8 mouse cellular contexts compared by ENCODE assay signal in genomic region chr13:107645121-107645864, GRCm38 (mm10).
DNase-seq lines count a peak whose midpoint lies in the region; ATAC-seq and TF ChIP-seq lines count a peak whose summit lies in the region.

No protein-coding gene starts in this region.

- no peaks in the 10 kb centered on the region for H3K36me3 ChIP-seq in heart, embryonic 12.5 days
- H3K36me3 ChIP-seq in heart, embryonic 16.5 days (ENCODE audit: control insufficient read depth, insufficient read depth) = no peaks in the 10 kb centered on the region
- H3K36me3 ChIP-seq in liver, embryonic 14.5 days (replicated peaks; ENCODE audit: control insufficient read depth, insufficient read depth, low read depth) = no peaks in the 10 kb centered on the region

- WGBS in heart, embryonic 12.5 days = 3% methylated on average over 36 of the region's 36 CpGs
- WGBS in heart, embryonic 16.5 days = 5% methylated on average over 36 of the region's 36 CpGs
- WGBS in liver, embryonic 14.5 days (ENCODE audit: insufficient replicate concordance) = 3% methylated on average over 36 of the region's 36 CpGs
- 21% methylated on average over 36 of the region's 36 CpGs for WGBS in olfactory bulb, adult 2 months

- H3K27ac ChIP-seq in heart, embryonic 12.5 days (ENCODE audit: poor library complexity, severe bottlenecking) = no peak overlapping the region
- H3K27ac ChIP-seq in heart, embryonic 16.5 days (ENCODE audit: low read length) = no peak overlapping the region
- H3K27ac ChIP-seq in liver, embryonic 14.5 days = no peak overlapping the region
- peak overlapping the region; percentile 73 for H3K27ac ChIP-seq in olfactory bulb, adult 2 months (ENCODE audit: insufficient read depth, low read depth, low read length)

- peak overlapping the region; percentile 57 for H3K9ac ChIP-seq in heart, embryonic 12.5 days
- H3K9ac ChIP-seq in heart, embryonic 16.5 days (ENCODE audit: low read length) = peak overlapping the region; percentile 13; the same call in 1 of the 2 replicates
- no peak overlapping the region for H3K9ac ChIP-seq in liver, embryonic 14.5 days (replicated peaks)

- peaks cover 25% of the 10 kb centered on the region for H3K27me3 ChIP-seq in heart, embryonic 12.5 days (replicated peaks)
- H3K27me3 ChIP-seq in heart, embryonic 16.5 days (ENCODE audit: control insufficient read depth, insufficient read depth, low read length) = peaks cover 22% of the 10 kb centered on the region
- peaks cover 34% of the 10 kb centered on the region for H3K27me3 ChIP-seq in liver, embryonic 14.5 days (ENCODE audit: control insufficient read depth, insufficient read depth, low read length)

- TF ChIP-seq CTCF in liver, embryonic 14.5 days (IDR thresholded peaks at IDR 0.05; ENCODE audit: low read depth) = no peak
- no peak for TF ChIP-seq CTCF in olfactory bulb, adult 2 months (IDR thresholded peaks at IDR 0.05; ENCODE audit: insufficient read depth, low read depth, low read length)

- peaks cover 14% of the 10 kb centered on the region for H3K4me1 ChIP-seq in heart, embryonic 12.5 days (replicated peaks)
- peaks cover 8% of the 10 kb centered on the region; the same call in 1 of the 2 replicates for H3K4me1 ChIP-seq in heart, embryonic 16.5 days (ENCODE audit: control insufficient read depth, insufficient read depth, low read length)
- H3K4me1 ChIP-seq in liver, embryonic 14.5 days (replicated peaks; ENCODE audit: control insufficient read depth in 2 of 2, insufficient read depth in 2 of 2, low read length in 1 of 2) = no peaks in the 10 kb centered on the region
- peaks cover 14% of the 10 kb centered on the region for H3K4me1 ChIP-seq in olfactory bulb, adult 2 months (ENCODE audit: control insufficient read depth, insufficient read depth, low read length)

- no peaks in the 10 kb centered on the region for H3K9me3 ChIP-seq in heart, embryonic 12.5 days (replicated peaks)
- H3K9me3 ChIP-seq in heart, embryonic 16.5 days (replicated peaks; ENCODE audit: control insufficient read depth, low read length) = no peaks in the 10 kb centered on the region
- H3K9me3 ChIP-seq in liver, embryonic 14.5 days (ENCODE audit: control insufficient read depth, low read length) = no peaks in the 10 kb centered on the region

- peak overlapping the region; percentile 38 for H3K4me3 ChIP-seq in heart, embryonic 12.5 days
- H3K4me3 ChIP-seq in heart, embryonic 16.5 days (ENCODE audit: low read length) = peak overlapping the region; percentile 39
- peak overlapping the region in 1 of 2 experiments; percentile 12; a peak in 1 of 4 replicates for H3K4me3 ChIP-seq in liver, embryonic 14.5 days (ENCODE audit: insufficient read depth in 1 of 2, low read depth in 2 of 2, low read length in 2 of 2)
- H3K4me3 ChIP-seq in olfactory bulb, adult 2 months (ENCODE audit: insufficient read depth, low read depth, low read length) = peak overlapping the region; percentile 43

- no peak for DNase-seq in heart, postnatal 14 days
- peak; percentile 28 for DNase-seq in adrenal gland, postnatal 25 days
- DNase-seq in liver, embryonic 14.5 days (ENCODE audit: low read depth in 3 of 3, low spot score in 3 of 3) = no peak
- DNase-seq in ovary, postnatal 36 days (ENCODE audit: low spot score) = no peak
- DNase-seq in ovary, postnatal 14 days (ENCODE audit: low spot score) = no peak

- no peak for TF ChIP-seq EP300 in liver, embryonic 14.5 days (IDR thresholded peaks at IDR 0.05; ENCODE audit: low read depth)

- TF ChIP-seq POLR2A in olfactory bulb, adult 2 months (IDR thresholded peaks at IDR 0.05; ENCODE audit: insufficient read depth, low read depth, low read length) = no peak

- intact Hi-C loops in heart, postnatal 14 days (cut with DNase I) = no loop called here

- peak overlapping the region; percentile 76 for H3K4me2 ChIP-seq in heart, embryonic 12.5 days
- peak overlapping the region; percentile 71 for H3K4me2 ChIP-seq in heart, embryonic 16.5 days (ENCODE audit: low read depth, low read length)
- H3K4me2 ChIP-seq in liver, embryonic 14.5 days (ENCODE audit: low read depth) = peak overlapping the region; percentile 40

- ATAC-seq in heart, embryonic 12.5 days (ENCODE audit: insufficient number of reproducible peaks, low FRiP score) = no peak
- no peak for ATAC-seq in heart, embryonic 16.5 days (replicated peaks; ENCODE audit: extremely low read depth, insufficient read depth, low FRiP score)
- ATAC-seq in liver, embryonic 14.5 days (ENCODE audit: insufficient read depth) = no peak
